Mouse (Mus musculus) kidney, postnatal 0 days (tissue): ENCODE results near the gene Olfr1511. TPM values are rescaled to one million over a fixed set of nuclear protein-coding genes. Genes with fewer than 3 reads are reported as not detected.
"Not testable (repeated sequence)": the region's sequence is repeated elsewhere in the genome, so short reads cannot be mapped to it uniquely, and the experiment has no call there.

Experiments used
- ATAC-seq: fragments of 200-750 bp; cut with Nextera tagmentation; replicated peaks from 2 replicates; pipeline ENCODE4 v1.8.0; 2017; ENCODE audit warnings: low read depth, moderate number of reproducible peaks, moderate TSS enrichment, moderate library complexity; ENCODE audit not compliant: low FRiP score
- DNase-seq: peaks from one replicate; pipeline ENCODE4 v3.0.0-alpha.2; 2016; ENCODE audit warnings: low spot score
- H3K27ac ChIP-seq: fragments of 300-500 bp; sonication (generic); 2 replicates; pipeline ENCODE4 v1.5.1; 2014; ENCODE audit warnings: mild to moderate bottlenecking
- H3K27me3 ChIP-seq: fragments of 300-500 bp; sonication (generic); 2 replicates; pipeline ENCODE4 v1.6.1; 2014; ENCODE audit warnings: low read length, mixed read lengths; ENCODE audit not compliant: insufficient read depth
- H3K36me3 ChIP-seq: fragments of 300-500 bp; sonication (generic); 2 replicates; pipeline ENCODE4 v1.6.1; 2014; ENCODE audit warnings: low read length, mixed read lengths; ENCODE audit not compliant: insufficient read depth
- H3K4me1 ChIP-seq: fragments of 300-500 bp; sonication (generic); replicated peaks from 2 replicates; pipeline ENCODE4 v1.6.1; 2014; ENCODE audit warnings: antibody characterized with exemption, low read length, mixed read lengths; ENCODE audit not compliant: insufficient read depth
- H3K4me2 ChIP-seq: fragments of 300-500 bp; sonication (generic); 2 replicates; pipeline ENCODE4 v1.6.1; 2014; ENCODE audit warnings: mild to moderate bottlenecking, low read length, moderate library complexity, mixed read lengths
- H3K4me3 ChIP-seq: fragments of 300-500 bp; sonication (generic); replicated peaks from 2 replicates; pipeline ENCODE4 v1.5.1; 2014; ENCODE audit warnings: low read depth, low read length
- H3K9ac ChIP-seq: fragments of 300-500 bp; sonication (generic); 2 replicates; pipeline ENCODE4 v1.6.1; 2014; ENCODE audit warnings: low read depth, low read length
- H3K9me3 ChIP-seq: fragments of 300-500 bp; sonication (generic); replicated peaks from 2 replicates; pipeline ENCODE4 v1.6.1; 2016; ENCODE audit warnings: low read length, inconsistent platforms, mixed read lengths
- CTCF ChIP-seq: IDR thresholded peaks from 2 replicates; pipeline ENCODE4 v1.5.1; 2016; ENCODE audit warnings: antibody characterized with exemption, low read depth, mild to moderate bottlenecking, moderate library complexity
- WGBS: fragments of 180-500 bp; shearing (Covaris S2); extraction: QIAGEN DNeasy Blood & Tissue Kit; methylation state at CpG from one replicate; pipeline ENCODE4 v1.1.7; 2014; 5-methylcytosine and 5-hydroxymethylcytosine counted together
- polyA plus RNA-seq: library from polyadenylated mRNA; unstranded; fragments of >200 nt; fragmentation: Nextera tagmentation; extraction: Ambion mirVana; gene quantifications from 2 replicates; pipeline ENCODE4 v1.2.1, GENCODE M21; 2015

Olfr1511 gene
- polyA plus RNA-seq, result not detected in 2 replicates

GRCm38 (mm10) chr14:52397279-52397678 is at the start of gene Olfr1511:
TSS of gene Olfr1511 (minus strand) at chr14:52397379.
- ATAC-seq (no peak), DNase-seq (no peak)
- H3K4me2 ChIP-seq, result no peak within 1 kb of the TSS
- H3K4me1 ChIP-seq, result no peaks in the 10 kb centered on the region
- no peaks in the 10 kb centered on the region for H3K27me3 ChIP-seq
- no peaks in the 10 kb centered on the region for H3K36me3 ChIP-seq
- no peak for TF ChIP-seq CTCF
- H3K9me3 ChIP-seq, result no peaks in the 10 kb centered on the region
- 84% methylated on average over 4 of the region's 4 CpGs for WGBS
- H3K4me3 ChIP-seq, result no peak within 1 kb of the TSS
- H3K9ac ChIP-seq, result no peak within 1 kb of the TSS
- H3K27ac ChIP-seq, result no peak within 1 kb of the TSS

GRCm38 (mm10) chr14:52442690-52443089 is 45.5 kb upstream of the Olfr1511 start, which contains the start of gene Olfr1509:
TSS of gene Olfr1509 (plus strand) at chr14:52442990.
- Histone ChIP-seq H3K4me2 (no peak within 1 kb of the TSS), H3K27ac (no peak within 1 kb of the TSS), H3K9ac (no peak within 1 kb of the TSS), H3K36me3 (no peaks in the 10 kb centered on the region), H3K4me1 (no peaks in the 10 kb centered on the region), H3K4me3 (no peak within 1 kb of the TSS), H3K27me3 (no peaks in the 10 kb centered on the region), H3K9me3 (no peaks in the 10 kb centered on the region)
- ATAC-seq, result no peak
- no peak for DNase-seq
- TF ChIP-seq CTCF, result no peak

- no peak overlapping the region for H3K4me2 ChIP-seq
- no peak for ATAC-seq
- no peaks in the 10 kb centered on the region for H3K4me1 ChIP-seq
- H3K36me3 ChIP-seq, result no peaks in the 10 kb centered on the region
- no peaks in the 10 kb centered on the region for H3K27me3 ChIP-seq
- TF ChIP-seq CTCF, result no peak
- H3K4me3 ChIP-seq, result no peak overlapping the region
- DNase-seq, result no peak
- no peaks in the 10 kb centered on the region for H3K9me3 ChIP-seq
- no peak overlapping the region for H3K9ac ChIP-seq
- no peak overlapping the region for H3K27ac ChIP-seq
- WGBS, result 86% methylated on average over 1 of the region's 1 CpGs
Observed at GRCm38 (mm10) chr14:52427686-52428085, 30.5 kb upstream of the Olfr1511 start.

GRCm38 (mm10) chr14:52414273-52414672 is 17.1 kb upstream of the Olfr1511 start, which contains the start of gene Olfr1510:
TSS of gene Olfr1510 (minus strand) at chr14:52414373.
- 87% methylated on average over 3 of the region's 3 CpGs for WGBS
- DNase-seq, result no peak
- H3K9ac ChIP-seq, result no peak within 1 kb of the TSS
- no peaks in the 10 kb centered on the region for H3K4me1 ChIP-seq
- no peak within 1 kb of the TSS for H3K4me3 ChIP-seq
- no peak for ATAC-seq
- no peak within 1 kb of the TSS for H3K27ac ChIP-seq
- no peaks in the 10 kb centered on the region for H3K27me3 ChIP-seq
- no peaks in the 10 kb centered on the region for H3K36me3 ChIP-seq
- H3K9me3 ChIP-seq, result no peaks in the 10 kb centered on the region
- TF ChIP-seq CTCF, result no peak
- no peak within 1 kb of the TSS for H3K4me2 ChIP-seq

- H3K9me3 ChIP-seq, H3K36me3 ChIP-seq, H3K4me2 ChIP-seq, H3K4me3 ChIP-seq, H3K27ac ChIP-seq, H3K4me1 ChIP-seq, H3K27me3 ChIP-seq, DNase-seq, H3K9ac ChIP-seq: not testable (repeated sequence)
- peak; percentile 25; the same call in 1 of the 2 replicates for ATAC-seq
- WGBS, result 73% methylated on average over 7 of the region's 10 CpGs
Observed at GRCm38 (mm10) chr14:52410142-52410919, 13.2 kb upstream of the Olfr1511 start.

- H3K27ac ChIP-seq, H3K4me2 ChIP-seq, DNase-seq, H3K4me1 ChIP-seq, ATAC-seq, H3K36me3 ChIP-seq, H3K27me3 ChIP-seq, H3K4me3 ChIP-seq, H3K9me3 ChIP-seq, H3K9ac ChIP-seq: not testable (repeated sequence)
- WGBS, result 82% methylated on average over 9 of the region's 9 CpGs
Observed at GRCm38 (mm10) chr14:52390084-52390848, 6.9 kb downstream of the Olfr1511 start.
